Mouse (Mus musculus) testis, adult 2 months (tissue): Measurements from ENCODE around the gene Rpl36al. TPM values are rescaled to one million over a fixed set of nuclear protein-coding genes. Genes with fewer than 3 reads are reported as not detected.
"Not testable (repeated sequence)": the region's sequence is repeated elsewhere in the genome, so short reads cannot be mapped to it uniquely, and the experiment has no call there.

Experiments used
- H3K27ac ChIP-seq: fragments of 200-500 bp; 2 replicates; pipeline ENCODE4 v1.5.1; 2012; ENCODE audit warnings: low read depth, low read length; ENCODE audit not compliant: control insufficient read depth, insufficient read depth
- H3K27me3 ChIP-seq: fragments of 200-500 bp; 2 replicates; pipeline ENCODE4 v1.6.1; 2012; ENCODE audit warnings: mild to moderate bottlenecking, low read length, moderate library complexity; ENCODE audit not compliant: control insufficient read depth, insufficient read depth
- H3K36me3 ChIP-seq: fragments of 200-500 bp; 2 replicates; pipeline ENCODE4 v1.6.1; 2012; ENCODE audit warnings: mild to moderate bottlenecking, low read length; ENCODE audit not compliant: control insufficient read depth, insufficient read depth
- H3K4me1 ChIP-seq: fragments of 200-500 bp; 2 replicates; pipeline ENCODE4 v1.6.1; 2012; ENCODE audit warnings: low read length; ENCODE audit not compliant: control insufficient read depth, insufficient read depth
- H3K4me3 ChIP-seq: fragments of 200-500 bp; 2 replicates; pipeline ENCODE4 v1.5.1; 2012; ENCODE audit warnings: low read depth, mild to moderate bottlenecking, low read length, moderate library complexity, mixed read lengths; ENCODE audit not compliant: control insufficient read depth
- CTCF ChIP-seq: fragments of 200-500 bp; IDR thresholded peaks from 2 replicates; pipeline ENCODE4 v1.5.1; 2012; ENCODE audit warnings: low read depth, mild to moderate bottlenecking, inconsistent platforms, low read length, moderate library complexity; ENCODE audit not compliant: control insufficient read depth, insufficient read depth, insufficient replicate concordance
- POLR2A ChIP-seq: fragments of 200-500 bp; IDR thresholded peaks from 2 replicates; pipeline ENCODE4 v1.6.1; 2012; ENCODE audit warnings: low read depth, mild to moderate bottlenecking, inconsistent platforms, low read length, moderate library complexity; ENCODE audit not compliant: control insufficient read depth
- polyA plus RNA-seq: library from polyadenylated mRNA; depleted of rRNA; stranded (reverse); fragments of >200 nt; gene quantifications from 2 replicates; pipeline ENCODE4 v1.2.3, GENCODE M21; 2012

The Rpl36al gene
- polyA plus RNA-seq, 1 experiment, result 144 TPM

GRCm38 (mm10) chr12:69179371-69179770, 4.5 kb downstream of the Rpl36al start:
- no peak overlapping the region for H3K27ac ChIP-seq
- no peaks in the 10 kb centered on the region for H3K36me3 ChIP-seq
- no peak overlapping the region for H3K4me3 ChIP-seq
- TF ChIP-seq CTCF (no peak), POLR2A (no peak)
- no peaks in the 10 kb centered on the region for H3K27me3 ChIP-seq
- H3K4me1 ChIP-seq, result peaks cover 2% of the 10 kb centered on the region; the same call in 1 of the 2 replicates

- no peak overlapping the region for H3K4me3 ChIP-seq
- peaks cover 2% of the 10 kb centered on the region; the same call in 1 of the 2 replicates for H3K4me1 ChIP-seq
- no peaks in the 10 kb centered on the region for H3K27me3 ChIP-seq
- TF ChIP-seq CTCF (no peak), POLR2A (no peak)
- peak overlapping the region; percentile 65 for H3K27ac ChIP-seq
- no peaks in the 10 kb centered on the region for H3K36me3 ChIP-seq
These were observed 6.4 kb downstream of the Rpl36al start for GRCm38 (mm10) chr12:69177526-69177925.

- Histone ChIP-seq H3K27ac (no peak overlapping the region), H3K4me3 (no peak overlapping the region), H3K36me3 (no peaks in the 10 kb centered on the region), H3K27me3 (no peaks in the 10 kb centered on the region), H3K4me1 (peaks cover 2% of the 10 kb centered on the region; the same call in 1 of the 2 replicates)
- TF ChIP-seq CTCF (no peak), POLR2A (no peak)
These were observed 7.9 kb downstream of the Rpl36al start for GRCm38 (mm10) chr12:69175975-69176374.

GRCm38 (mm10) chr12:69171307-69171706, 12.6 kb downstream of the Rpl36al start:
- H3K4me3 ChIP-seq, result no peak overlapping the region
- TF ChIP-seq CTCF (no peak), POLR2A (no peak)
- H3K27ac ChIP-seq, result no peak overlapping the region
- peaks cover 2% of the 10 kb centered on the region for H3K4me1 ChIP-seq
- H3K36me3 ChIP-seq, result no peaks in the 10 kb centered on the region
- H3K27me3 ChIP-seq, result no peaks in the 10 kb centered on the region

GRCm38 (mm10) chr12:69168461-69169106, 15.3 kb downstream of the Rpl36al start, which contains the start of gene Lrr1:
TSS of gene Lrr1 (plus strand) at chr12:69168814.
- TF ChIP-seq POLR2A (peak; percentile 30; the same call in 1 of the 2 replicates), CTCF (no peak)
- Histone ChIP-seq H3K4me1 (peaks cover 2% of the 10 kb centered on the region), H3K27me3 (no peaks in the 10 kb centered on the region), H3K4me3 (peak within 1 kb of the TSS; percentile 86), H3K36me3 (no peaks in the 10 kb centered on the region), H3K27ac (peak within 1 kb of the TSS; percentile 57; the same call in 1 of the 2 replicates)

- Histone ChIP-seq H3K4me1 (peaks cover 2% of the 10 kb centered on the region), H3K4me3 (peak overlapping the region; percentile 86), H3K27me3 (no peaks in the 10 kb centered on the region), H3K36me3 (no peaks in the 10 kb centered on the region), H3K27ac (no peak overlapping the region)
- TF ChIP-seq CTCF (no peak), POLR2A (no peak)
These were observed 16.0 kb downstream of the Rpl36al start for GRCm38 (mm10) chr12:69167656-69168460.

- not testable (repeated sequence) for H3K27me3 ChIP-seq, H3K27ac ChIP-seq, H3K36me3 ChIP-seq, H3K4me1 ChIP-seq, H3K4me3 ChIP-seq
These were observed 16.9 kb downstream of the Rpl36al start for GRCm38 (mm10) chr12:69166861-69167581.
